17 mouse cellular contexts compared by ENCODE assay signal in genomic region chr4:117849063-117849462, GRCm38 (mm10). TPM values are rescaled to one million over a fixed set of nuclear protein-coding genes. Genes with fewer than 3 reads are reported as not detected.
DNase-seq lines count a peak whose midpoint lies in the region; ATAC-seq and TF ChIP-seq lines count a peak whose summit lies in the region.
"Had no signal": no experiment of that assay in that cellular context is flagged by ENCODE, and none has a peak within 500 bp of the region (broad histone marks: within the 10 kb centered on the region; RNA-seq: fewer than 3 reads in every experiment).

No protein-coding gene starts in this region.

- H3K4me1 ChIP-seq in hindbrain, embryonic 11.5 days (replicated peaks; ENCODE audit: control insufficient read depth, insufficient read depth, low read length), result peaks cover 10% of the 10 kb centered on the region
- peaks cover 24% of the 10 kb centered on the region for H3K4me1 ChIP-seq in midbrain, embryonic 12.5 days
- peaks cover 10% of the 10 kb centered on the region for H3K4me1 ChIP-seq in olfactory bulb, adult 2 months (ENCODE audit: control insufficient read depth, insufficient read depth, low read length)
- H3K4me1 ChIP-seq in heart, adult 2 months (ENCODE audit: control insufficient read depth, insufficient read depth, low read length), result peaks cover 1% of the 10 kb centered on the region; the same call in 1 of the 2 replicates

- H3K4me2 ChIP-seq in hindbrain, embryonic 11.5 days (replicated peaks; ENCODE audit: low read depth, low read length), result peak overlapping the region; percentile 17; the same call in 1 of the 2 replicates
- H3K4me2 ChIP-seq in midbrain, embryonic 12.5 days (replicated peaks), result no peak overlapping the region; the same call in 1 of the 2 replicates
- H3K4me2 ChIP-seq: heart, embryonic 15.5 days; limb, embryonic 13.5 days had no signal

- TF ChIP-seq EP300 in heart, adult 2 months (IDR thresholded peaks at IDR 0.05; ENCODE audit: insufficient read depth, low read depth, low read length), result no peak

- TF ChIP-seq POLR2A in olfactory bulb, adult 2 months (IDR thresholded peaks at IDR 0.05; ENCODE audit: insufficient read depth, low read depth, low read length), result no peak
- TF ChIP-seq POLR2A in heart, adult 2 months (IDR thresholded peaks at IDR 0.05; ENCODE audit: insufficient read depth, low read depth, low read length), result no peak

- intact Hi-C loops in left cerebral cortex, adult 2 months (cut with DNase I), result no loop called here
- intact Hi-C loops in left cerebral cortex, postnatal 14 days (cut with DNase I), result no loop called here
- intact Hi-C loops in heart, adult 2 months (cut with DNase I), result no loop called here

- TF ChIP-seq CTCF in left cerebral cortex, adult 2 months (IDR thresholded peaks at IDR 0.05), result no peak
- no peak for TF ChIP-seq CTCF in olfactory bulb, adult 2 months (IDR thresholded peaks at IDR 0.05; ENCODE audit: insufficient read depth, low read depth, low read length)
- no peak for TF ChIP-seq CTCF in heart, adult 2 months (IDR thresholded peaks at IDR 0.05)

- H3K27ac ChIP-seq in left cerebral cortex, adult 2 months, result peak overlapping the region; percentile 71
- H3K27ac ChIP-seq in hindbrain, embryonic 11.5 days (ENCODE audit: low read depth, low read length), result no peak overlapping the region
- no peak overlapping the region for H3K27ac ChIP-seq in midbrain, embryonic 12.5 days (replicated peaks)
- 0 out of 2 replicates have a peak overlapping the region, but pooled peaks have one; percentile 8 for H3K27ac ChIP-seq in olfactory bulb, adult 2 months (ENCODE audit: insufficient read depth, low read depth, low read length)
- no peak overlapping the region for H3K27ac ChIP-seq in heart, adult 2 months
- H3K27ac ChIP-seq: heart, embryonic 15.5 days; limb, embryonic 13.5 days had no signal

- H3K79me2 ChIP-seq in heart, adult 2 months (replicated peaks; ENCODE audit: control insufficient read depth, insufficient read depth, low read length), result no peaks in the 10 kb centered on the region

- DNase-seq in left cerebral cortex, adult 2 months (ENCODE audit: extremely low spot score in 1 of 2, low spot score in 2 of 2), result no peak
- no peak for DNase-seq in left cerebral cortex, postnatal 14 days (ENCODE audit: low spot score in 2 of 2)
- DNase-seq in hindbrain, embryonic 11.5 days (ENCODE audit: low spot score), result no peak
- no peak for DNase-seq in heart, adult 2 months
- DNase-seq in spleen, adult 12 weeks (ENCODE audit: low spot score), result no peak
- no peak for DNase-seq in thymus, adult 18-20 months
- DNase-seq: adrenal gland, postnatal 10 days; kidney, postnatal 14 days; lung, adult 18-20 months; thymus, adult 2 months had no signal

- no peaks in the 10 kb centered on the region for H3K27me3 ChIP-seq in hindbrain, embryonic 11.5 days (ENCODE audit: control insufficient read depth, insufficient read depth, low read length)
- peaks cover 3% of the 10 kb centered on the region; the same call in 1 of the 2 replicates for H3K27me3 ChIP-seq in midbrain, embryonic 12.5 days
- no peaks in the 10 kb centered on the region for H3K27me3 ChIP-seq in heart, adult 2 months (ENCODE audit: control insufficient read depth, insufficient read depth, low read length)
- H3K27me3 ChIP-seq: limb, embryonic 13.5 days had no signal

- H3K36me3 ChIP-seq in hindbrain, embryonic 11.5 days (ENCODE audit: control insufficient read depth, insufficient read depth, low read length), result no peaks in the 10 kb centered on the region
- no peaks in the 10 kb centered on the region for H3K36me3 ChIP-seq in midbrain, embryonic 12.5 days
- H3K36me3 ChIP-seq in heart, adult 2 months (ENCODE audit: control insufficient read depth, insufficient read depth, low read length), result no peaks in the 10 kb centered on the region
- H3K36me3 ChIP-seq: heart, embryonic 15.5 days had no signal

- no peaks in the 10 kb centered on the region for H3K9me3 ChIP-seq in hindbrain, embryonic 11.5 days (ENCODE audit: control insufficient read depth, low read length)
- H3K9me3 ChIP-seq in midbrain, embryonic 12.5 days, result no peaks in the 10 kb centered on the region
- H3K9me3 ChIP-seq: heart, embryonic 15.5 days; limb, embryonic 13.5 days had no signal

- 0 out of 2 replicates have a peak overlapping the region, but pooled peaks have one; percentile 2 for H3K4me3 ChIP-seq in left cerebral cortex, adult 2 months
- no peak overlapping the region for H3K4me3 ChIP-seq in hindbrain, embryonic 11.5 days (ENCODE audit: low read depth, low read length)
- H3K4me3 ChIP-seq in midbrain, embryonic 12.5 days, result no peak overlapping the region
- no peak overlapping the region for H3K4me3 ChIP-seq in olfactory bulb, adult 2 months (ENCODE audit: insufficient read depth, low read depth, low read length)
- H3K4me3 ChIP-seq in heart, adult 2 months, result no peak overlapping the region
- H3K4me3 ChIP-seq: heart, embryonic 15.5 days; limb, embryonic 13.5 days had no signal

- 59% methylated on average over 17 of the region's 17 CpGs for WGBS in hindbrain, embryonic 11.5 days
- 55% methylated on average over 17 of the region's 17 CpGs for WGBS in midbrain, embryonic 12.5 days
- WGBS in olfactory bulb, adult 2 months, result 72% methylated on average over 17 of the region's 17 CpGs
- 77% methylated on average over 17 of the region's 17 CpGs for WGBS in heart, adult 2 months

- ATAC-seq in hindbrain, embryonic 11.5 days (ENCODE audit: low FRiP score), result no peak
- ATAC-seq in midbrain, embryonic 12.5 days (ENCODE audit: low FRiP score, low read depth), result peak; percentile 3; the same call in 1 of the 2 replicates
- ATAC-seq: inflammation-experienced regulatory T-cells, adult 6 months had no signal

- no peak overlapping the region for H3K9ac ChIP-seq in hindbrain, embryonic 11.5 days (ENCODE audit: low read depth, low read length)
- peak overlapping the region; percentile 12; the same call in 1 of the 2 replicates for H3K9ac ChIP-seq in midbrain, embryonic 12.5 days (replicated peaks)
- H3K9ac ChIP-seq in heart, adult 2 months (ENCODE audit: low read depth, low read length), result no peak overlapping the region
- H3K9ac ChIP-seq: heart, embryonic 15.5 days; limb, embryonic 13.5 days had no signal

RNA-seq across cellular contexts. Expression of gene Slc6a9, which starts 14.8 kb away (rescaled TPM):
- 10 to 100 TPM; 34.2 to 35.4 TPM for total RNA-seq in left cerebral cortex, adult 2 months (2021)
- total RNA-seq in left cerebral cortex, postnatal 14 days (2021), result 10 to 100 TPM; 32.4 to 33.5 TPM
- 6.2 and 7.1 TPM in 2 replicates for polyA plus RNA-seq in hindbrain, embryonic 11.5 days (2014; fragmentation: Nextera tagmentation; extraction: Ambion mirVana)
- polyA plus RNA-seq in midbrain, embryonic 12.5 days (2016; fragmentation: Nextera tagmentation; extraction: Ambion mirVana), result 10.4 and 12.4 TPM in 2 replicates
- polyA plus RNA-seq in olfactory bulb, adult 2 months (2012; ENCODE audit: insufficient read depth, insufficient read length, low replicate concordance, missing spikeins), result not detected in 2 replicates
- 1 to 10 TPM; 2.5 to 3.4 TPM for total RNA-seq in heart, adult 2 months (2021)
- 6.9 and 9.2 TPM in 2 replicates for polyA plus RNA-seq in heart, adult 2 months (2012; rRNA removed)
- polyA plus RNA-seq: inflammation-experienced regulatory T-cells, adult 6 months had no signal

RNA-seq across cellular contexts. Expression of gene Ccdc24, which starts 23.3 kb away (rescaled TPM):
- total RNA-seq in left cerebral cortex, adult 2 months (2021), result 1 to 10 TPM in 1 of 2 experiments, under 1 TPM in 1; 0.94 to 1.4 TPM
- total RNA-seq in left cerebral cortex, postnatal 14 days (2021), result 1 to 10 TPM; 2.1 to 2.8 TPM
- 1.7 and 1.8 TPM in 2 replicates for polyA plus RNA-seq in hindbrain, embryonic 11.5 days (2014; fragmentation: Nextera tagmentation; extraction: Ambion mirVana)
- polyA plus RNA-seq in midbrain, embryonic 12.5 days (2016; fragmentation: Nextera tagmentation; extraction: Ambion mirVana), result 2.2 and 2.4 TPM in 2 replicates
- not detected in 2 replicates for polyA plus RNA-seq in olfactory bulb, adult 2 months (2012; ENCODE audit: insufficient read depth, insufficient read length, low replicate concordance, missing spikeins)
- total RNA-seq in heart, adult 2 months (2021), result under 1 TPM; 0.09 to 0.18 TPM
- 1.1 and 2.0 TPM in 2 replicates for polyA plus RNA-seq in heart, adult 2 months (2012; rRNA removed)
- total RNA-seq: megakaryocyte progenitor cell, adult 5-6 weeks had no signal
- polyA plus RNA-seq: inflammation-experienced regulatory T-cells, adult 6 months had no signal

RNA-seq across cellular contexts. Expression of gene B4galt2, which starts 34.2 kb away (rescaled TPM):
- total RNA-seq in left cerebral cortex, adult 2 months (2021), result 10 to 100 TPM; 86.7 to 90.6 TPM
- 100 to 1,000 TPM; 136 to 144 TPM for total RNA-seq in left cerebral cortex, postnatal 14 days (2021)
- polyA plus RNA-seq in hindbrain, embryonic 11.5 days (2014; fragmentation: Nextera tagmentation; extraction: Ambion mirVana), result 27.3 and 27.9 TPM in 2 replicates
- polyA plus RNA-seq in midbrain, embryonic 12.5 days (2016; fragmentation: Nextera tagmentation; extraction: Ambion mirVana), result 39.7 and 44.2 TPM in 2 replicates
- not detected in 2 replicates for polyA plus RNA-seq in olfactory bulb, adult 2 months (2012; ENCODE audit: insufficient read depth, insufficient read length, low replicate concordance, missing spikeins)
- total RNA-seq in heart, adult 2 months (2021), result 1 to 10 TPM; 4.0 to 4.3 TPM
- 8.6 and 9.3 TPM in 2 replicates for polyA plus RNA-seq in heart, adult 2 months (2012; rRNA removed)
- total RNA-seq: common myeloid progenitor, adult 5-6 weeks had no signal
- polyA plus RNA-seq: inflammation-experienced regulatory T-cells, adult 6 months had no signal

RNA-seq across cellular contexts. Expression of gene Atp6v0b, which starts 38.1 kb away (rescaled TPM):
- 100 to 1,000 TPM; 430 to 462 TPM for total RNA-seq in left cerebral cortex, adult 2 months (2021)
- 100 to 1,000 TPM; 486 to 488 TPM for total RNA-seq in left cerebral cortex, postnatal 14 days (2021)
- polyA plus RNA-seq in hindbrain, embryonic 11.5 days (2014; fragmentation: Nextera tagmentation; extraction: Ambion mirVana), result 233 and 246 TPM in 2 replicates
- polyA plus RNA-seq in midbrain, embryonic 12.5 days (2016; fragmentation: Nextera tagmentation; extraction: Ambion mirVana), result 256 and 264 TPM in 2 replicates
- polyA plus RNA-seq in olfactory bulb, adult 2 months (2012; ENCODE audit: insufficient read depth, insufficient read length, low replicate concordance, missing spikeins), result not detected in 2 replicates
- 100 to 1,000 TPM; 109 to 124 TPM for total RNA-seq in heart, adult 2 months (2021)
- polyA plus RNA-seq in heart, adult 2 months (2012; rRNA removed), result 279 and 324 TPM in 2 replicates

RNA-seq across cellular contexts. Expression of gene Dph2, which starts 42.8 kb away (rescaled TPM):
- total RNA-seq in left cerebral cortex, adult 2 months (2021), result 10 to 100 TPM in 1 of 2 experiments, 1 to 10 TPM in 1; 9.1 to 11.4 TPM
- 1 to 10 TPM; 9.0 to 9.1 TPM for total RNA-seq in left cerebral cortex, postnatal 14 days (2021)
- polyA plus RNA-seq in hindbrain, embryonic 11.5 days (2014; fragmentation: Nextera tagmentation; extraction: Ambion mirVana), result 21.0 and 26.8 TPM in 2 replicates
- polyA plus RNA-seq in midbrain, embryonic 12.5 days (2016; fragmentation: Nextera tagmentation; extraction: Ambion mirVana), result 23.4 and 27.3 TPM in 2 replicates
- not detected in 2 replicates for polyA plus RNA-seq in olfactory bulb, adult 2 months (2012; ENCODE audit: insufficient read depth, insufficient read length, low replicate concordance, missing spikeins)
- 1 to 10 TPM; 3.0 to 3.9 TPM for total RNA-seq in heart, adult 2 months (2021)
- polyA plus RNA-seq in heart, adult 2 months (2012; rRNA removed), result 7.3 and 8.4 TPM in 2 replicates

Comparison
In these comparisons a context has a peak if more than half of its experiments do, and no peak if none do; other contexts are left out.
1. H3K27ac ChIP-seq: peak in left cerebral cortex, adult 2 months (single experiment) and olfactory bulb, adult 2 months (single experiment); none in hindbrain, embryonic 11.5 days (single experiment), midbrain, embryonic 12.5 days (single experiment) and heart, adult 2 months (single experiment).
2. RNA of gene Slc6a9, which starts 14.8 kb away (polyA plus RNA-seq): not detected in olfactory bulb, adult 2 months; 10.4 to 12.4 TPM in midbrain, embryonic 12.5 days, 6.2 to 7.1 TPM in hindbrain, embryonic 11.5 days and 6.9 to 9.2 TPM in heart, adult 2 months; every median in the first group is over 10 times any median in the second.